Mouse (Mus musculus): ENCODE measurements around the gene Efnb2. TPM values are rescaled to one million over a fixed set of nuclear protein-coding genes. Genes with fewer than 3 reads are reported as not detected.

Gene Efnb2
- polyA plus RNA-seq, 1 experiment from 2014 or later, result 27.4 TPM

- no peak overlapping the region for H3K4me3 ChIP-seq (replicated peaks; ENCODE audit: low read depth, low read length)
- H3K27me3 ChIP-seq (ENCODE audit: insufficient read depth, low read length), result no peaks in the 10 kb centered on the region
- no peaks in the 10 kb centered on the region for H3K36me3 ChIP-seq (ENCODE audit: insufficient read depth, low read length)
- no peak for TF ChIP-seq CTCF (IDR thresholded peaks at IDR 0.05; ENCODE audit: low read depth)
- DNase-seq (ENCODE audit: low spot score), result no peak
- no peak overlapping the region for H3K4me2 ChIP-seq (ENCODE audit: low read length)
- H3K9ac ChIP-seq (ENCODE audit: low read depth, low read length), result no peak overlapping the region
- 32% methylated on average over 13 of the region's 13 CpGs for WGBS
- H3K9me3 ChIP-seq (replicated peaks; ENCODE audit: low read length), result no peaks in the 10 kb centered on the region
- no peaks in the 10 kb centered on the region for H3K4me1 ChIP-seq (replicated peaks; ENCODE audit: insufficient read depth, low read length)
- H3K27ac ChIP-seq, result no peak overlapping the region
- ATAC-seq (replicated peaks; ENCODE audit: low FRiP score, low read depth), result no peak
Measured at GRCm38 (mm10) chr8:8597434-8597833, 63.6 kb downstream of the Efnb2 start.

- no peak for ATAC-seq (replicated peaks; ENCODE audit: low FRiP score, low read depth)
- no peak for DNase-seq (ENCODE audit: low spot score)
- H3K4me2 ChIP-seq (ENCODE audit: low read length), result no peak overlapping the region
- no peaks in the 10 kb centered on the region for H3K27me3 ChIP-seq (ENCODE audit: insufficient read depth, low read length)
- H3K27ac ChIP-seq, result no peak overlapping the region
- WGBS, result 53% methylated on average over 12 of the region's 12 CpGs
- no peak overlapping the region for H3K9ac ChIP-seq (ENCODE audit: low read depth, low read length)
- no peaks in the 10 kb centered on the region for H3K36me3 ChIP-seq (ENCODE audit: insufficient read depth, low read length)
- H3K9me3 ChIP-seq (replicated peaks; ENCODE audit: low read length), result no peaks in the 10 kb centered on the region
- TF ChIP-seq CTCF (IDR thresholded peaks at IDR 0.05; ENCODE audit: low read depth), result no peak
- H3K4me1 ChIP-seq (replicated peaks; ENCODE audit: insufficient read depth, low read length), result no peaks in the 10 kb centered on the region
- no peak overlapping the region for H3K4me3 ChIP-seq (replicated peaks; ENCODE audit: low read depth, low read length)
Measured at GRCm38 (mm10) chr8:8595831-8596611, 65.0 kb downstream of the Efnb2 start.

GRCm38 (mm10) chr8:8593812-8594211, 67.2 kb downstream of the Efnb2 start:
- H3K4me3 ChIP-seq (replicated peaks; ENCODE audit: low read depth, low read length), result no peak overlapping the region
- WGBS, result 92% methylated on average over 7 of the region's 7 CpGs
- DNase-seq (ENCODE audit: low spot score) (no peak), ATAC-seq (replicated peaks; ENCODE audit: low FRiP score, low read depth) (no peak)
- H3K4me2 ChIP-seq (ENCODE audit: low read length), result no peak overlapping the region
- H3K9ac ChIP-seq (ENCODE audit: low read depth, low read length), result no peak overlapping the region
- no peak overlapping the region for H3K27ac ChIP-seq
- H3K9me3 ChIP-seq (replicated peaks; ENCODE audit: low read length), result no peaks in the 10 kb centered on the region
- TF ChIP-seq CTCF (IDR thresholded peaks at IDR 0.05; ENCODE audit: low read depth), result no peak
- no peaks in the 10 kb centered on the region for H3K36me3 ChIP-seq (ENCODE audit: insufficient read depth, low read length)
- no peaks in the 10 kb centered on the region for H3K27me3 ChIP-seq (ENCODE audit: insufficient read depth, low read length)
- H3K4me1 ChIP-seq (replicated peaks; ENCODE audit: insufficient read depth, low read length), result no peaks in the 10 kb centered on the region

- DNase-seq (ENCODE audit: low spot score) (no peak), ATAC-seq (replicated peaks; ENCODE audit: low FRiP score, low read depth) (no peak)
- 97% methylated on average over 6 of the region's 6 CpGs for WGBS
- no peaks in the 10 kb centered on the region for H3K9me3 ChIP-seq (replicated peaks; ENCODE audit: low read length)
- H3K4me1 ChIP-seq (replicated peaks; ENCODE audit: insufficient read depth, low read length), result no peaks in the 10 kb centered on the region
- no peak for TF ChIP-seq CTCF (IDR thresholded peaks at IDR 0.05; ENCODE audit: low read depth)
- no peak overlapping the region for H3K9ac ChIP-seq (ENCODE audit: low read depth, low read length)
- H3K27ac ChIP-seq, result no peak overlapping the region
- no peaks in the 10 kb centered on the region for H3K36me3 ChIP-seq (ENCODE audit: insufficient read depth, low read length)
- no peak overlapping the region for H3K4me2 ChIP-seq (ENCODE audit: low read length)
- H3K27me3 ChIP-seq (ENCODE audit: insufficient read depth, low read length), result no peaks in the 10 kb centered on the region
- no peak overlapping the region for H3K4me3 ChIP-seq (replicated peaks; ENCODE audit: low read depth, low read length)
Measured at GRCm38 (mm10) chr8:8593371-8593770, 67.7 kb downstream of the Efnb2 start.

- Histone ChIP-seq H3K4me1 (replicated peaks; ENCODE audit: insufficient read depth, low read length) (no peaks in the 10 kb centered on the region), H3K4me3 (replicated peaks; ENCODE audit: low read depth, low read length) (no peak overlapping the region), H3K27ac (no peak overlapping the region), H3K4me2 (ENCODE audit: low read length) (no peak overlapping the region), H3K27me3 (ENCODE audit: insufficient read depth, low read length) (no peaks in the 10 kb centered on the region), H3K9ac (ENCODE audit: low read depth, low read length) (no peak overlapping the region), H3K36me3 (ENCODE audit: insufficient read depth, low read length) (no peaks in the 10 kb centered on the region), H3K9me3 (replicated peaks; ENCODE audit: low read length) (no peaks in the 10 kb centered on the region)
- TF ChIP-seq CTCF (IDR thresholded peaks at IDR 0.05; ENCODE audit: low read depth), result no peak
- DNase-seq (ENCODE audit: low spot score), result no peak
- ATAC-seq (replicated peaks; ENCODE audit: low FRiP score, low read depth), result no peak
- WGBS, result 95% methylated on average over 3 of the region's 3 CpGs
Measured at GRCm38 (mm10) chr8:8592331-8592730, 68.7 kb downstream of the Efnb2 start.

- Histone ChIP-seq H3K27me3 (ENCODE audit: insufficient read depth, low read length) (no peaks in the 10 kb centered on the region), H3K27ac (no peak overlapping the region), H3K9me3 (replicated peaks; ENCODE audit: low read length) (no peaks in the 10 kb centered on the region), H3K4me1 (replicated peaks; ENCODE audit: insufficient read depth, low read length) (no peaks in the 10 kb centered on the region), H3K36me3 (ENCODE audit: insufficient read depth, low read length) (no peaks in the 10 kb centered on the region), H3K9ac (ENCODE audit: low read depth, low read length) (no peak overlapping the region), H3K4me2 (ENCODE audit: low read length) (no peak overlapping the region), H3K4me3 (replicated peaks; ENCODE audit: low read depth, low read length) (no peak overlapping the region)
- ATAC-seq (replicated peaks; ENCODE audit: low FRiP score, low read depth), result no peak
- WGBS, result 91% methylated on average over 4 of the region's 4 CpGs
- DNase-seq (ENCODE audit: low spot score), result no peak
- TF ChIP-seq CTCF (IDR thresholded peaks at IDR 0.05; ENCODE audit: low read depth), result no peak
Measured at GRCm38 (mm10) chr8:8583981-8584377, 77.1 kb downstream of the Efnb2 start.
